Mouse (Mus musculus) urinary bladder, adult 18-20 months (tissue): ENCODE measurements around the gene Abhd2.
A peak's percentile ranks its signal among the peaks of the same experiment; 100 is the strongest.

Source experiments
- DNase-seq, 2 experiments: peaks; one replicate each; pipeline ENCODE4 v3.0.0; 2022; ENCODE audit warnings: low spot score in 2 of 2, mixed read lengths in 2 of 2

Gene Abhd2

DNA sequence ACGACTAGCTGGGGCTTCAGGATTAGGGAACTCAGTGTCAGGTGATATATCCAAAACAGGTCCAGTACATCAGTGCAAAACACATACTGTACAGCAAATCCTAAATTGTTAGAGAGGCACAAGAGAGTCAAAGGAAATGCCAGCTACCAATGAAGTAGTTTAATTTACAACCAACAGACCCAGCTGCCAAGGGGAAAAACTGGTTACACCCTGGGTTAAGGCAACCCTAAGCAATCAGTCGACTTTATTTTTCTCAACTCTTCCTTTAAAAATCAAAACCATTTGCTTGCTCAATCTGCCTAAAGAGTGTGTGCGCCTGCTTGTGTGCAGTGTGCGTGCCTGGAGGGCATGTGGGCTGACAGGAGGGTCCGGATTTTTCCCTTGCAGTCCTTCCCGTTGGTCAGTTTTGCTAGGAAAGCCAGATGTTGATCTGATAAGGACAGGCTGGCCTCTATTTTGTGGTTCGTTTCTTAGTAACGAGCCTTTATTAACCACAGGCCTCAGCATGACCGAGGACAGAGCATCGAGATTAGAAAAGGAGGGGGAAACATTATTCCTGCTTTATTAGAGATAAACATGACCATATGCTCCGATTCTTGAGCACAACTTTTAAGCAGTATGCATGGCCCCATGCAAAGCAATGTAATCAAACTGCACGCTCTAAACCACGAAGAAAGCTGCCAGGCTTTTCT, 45.3 kb downstream of the Abhd2 start:
- DNase-seq = peak in 1 of 2 experiments; percentile 51

GRCm38 (mm10) chr7:79323855-79324254, 50.9 kb downstream of the Abhd2 start:
- DNase-seq = no peak

- no peak for DNase-seq
These were observed 55.8 kb downstream of the Abhd2 start for GRCm38 (mm10) chr7:79328769-79329168.

DNA sequence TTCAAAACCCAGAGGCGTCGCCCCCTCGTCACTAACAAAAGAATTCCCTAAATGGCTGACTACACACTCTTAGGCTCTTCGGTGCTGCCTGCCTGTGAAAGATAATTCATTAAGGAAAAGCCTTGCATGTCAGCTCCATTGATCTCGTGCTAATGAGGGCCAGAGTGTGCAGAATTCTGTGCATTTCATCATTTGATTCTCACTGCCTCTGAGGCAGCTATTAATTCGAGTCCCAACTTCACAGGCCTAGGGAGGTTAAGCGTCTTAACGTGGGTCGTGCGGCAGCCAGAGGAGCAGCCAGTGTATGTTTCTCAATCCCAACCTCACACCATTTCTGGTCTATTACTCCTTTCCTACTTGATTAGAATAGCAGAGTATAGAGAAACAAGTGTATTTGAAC, 58.2 kb downstream of the Abhd2 start:
- DNase-seq = no peak

- DNase-seq = no peak
These were observed 60.4 kb downstream of the Abhd2 start for GRCm38 (mm10) chr7:79333419-79333818.

DNA sequence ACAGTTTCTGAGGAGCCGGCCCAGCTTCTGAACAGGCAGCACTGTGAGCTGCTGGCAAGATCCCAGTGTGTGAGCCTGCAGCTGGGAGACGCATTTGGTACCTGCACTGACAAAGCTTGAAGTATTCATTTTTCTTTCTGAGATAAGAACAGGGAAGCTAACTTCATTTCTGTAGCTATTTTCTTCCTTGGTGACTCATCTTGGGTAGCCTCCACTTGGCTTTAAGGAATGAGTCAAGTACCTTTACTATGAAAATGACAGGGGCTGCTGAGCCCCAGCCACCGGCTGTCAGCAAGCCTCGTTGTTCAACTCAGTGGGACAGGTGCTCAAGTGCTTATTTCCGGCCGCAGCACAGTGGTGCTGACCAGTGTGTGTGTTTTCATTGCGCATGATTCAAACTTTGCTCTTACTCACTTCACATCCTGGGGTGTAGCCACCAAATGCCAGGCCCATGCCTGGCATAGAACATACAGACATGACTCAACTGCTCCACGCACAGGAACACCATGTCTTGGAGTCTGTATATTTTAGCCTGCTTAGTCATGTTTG, 63.4 kb downstream of the Abhd2 start:
- peak; percentile 35 to 42 for DNase-seq

GRCm38 (mm10) chr7:79345902-79346301, 72.9 kb downstream of the Abhd2 start:
- peak in 1 of 2 experiments; percentile 32 for DNase-seq

- DNase-seq = no peak
These were observed 73.6 kb downstream of the Abhd2 start for GRCm38 (mm10) chr7:79346555-79347075.

GRCm38 (mm10) chr7:79347108-79347813, 74.3 kb downstream of the Abhd2 start:
- no peak for DNase-seq

GRCm38 (mm10) chr7:79348816-79349215, 75.8 kb downstream of the Abhd2 start:
- no peak for DNase-seq

DNA sequence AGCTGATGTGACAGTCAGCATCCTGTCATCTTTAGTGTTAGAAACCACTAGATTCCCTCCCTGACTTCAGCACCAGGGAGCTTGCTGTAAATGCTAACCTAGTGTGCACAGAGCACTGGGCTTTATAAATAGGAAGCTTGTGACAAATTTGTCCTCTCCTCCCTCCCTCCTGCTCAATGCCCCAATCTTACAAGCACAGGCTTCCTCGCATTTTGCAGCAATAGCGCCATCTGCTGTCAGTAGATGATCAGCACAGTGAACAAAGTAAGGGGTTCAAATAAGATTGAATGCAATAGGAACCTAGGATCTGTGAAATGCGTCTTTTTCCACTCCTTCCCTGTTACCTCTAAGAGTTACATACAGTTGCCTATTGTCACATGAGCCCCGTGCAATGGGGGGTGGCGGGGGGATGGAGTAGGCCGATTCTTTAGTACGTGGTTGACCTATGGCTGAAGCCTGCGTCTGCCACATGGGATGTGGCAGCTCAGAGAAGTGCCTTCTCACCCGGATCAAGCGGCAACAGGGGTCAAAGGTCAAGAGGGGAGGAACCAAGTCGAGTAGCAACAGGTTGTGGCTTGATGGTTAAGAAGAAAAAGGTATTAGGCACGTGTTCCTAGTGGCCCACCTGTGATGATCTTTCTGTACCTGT, 76.9 kb downstream of the Abhd2 start:
- peak; percentile 28 to 32 for DNase-seq

DNA sequence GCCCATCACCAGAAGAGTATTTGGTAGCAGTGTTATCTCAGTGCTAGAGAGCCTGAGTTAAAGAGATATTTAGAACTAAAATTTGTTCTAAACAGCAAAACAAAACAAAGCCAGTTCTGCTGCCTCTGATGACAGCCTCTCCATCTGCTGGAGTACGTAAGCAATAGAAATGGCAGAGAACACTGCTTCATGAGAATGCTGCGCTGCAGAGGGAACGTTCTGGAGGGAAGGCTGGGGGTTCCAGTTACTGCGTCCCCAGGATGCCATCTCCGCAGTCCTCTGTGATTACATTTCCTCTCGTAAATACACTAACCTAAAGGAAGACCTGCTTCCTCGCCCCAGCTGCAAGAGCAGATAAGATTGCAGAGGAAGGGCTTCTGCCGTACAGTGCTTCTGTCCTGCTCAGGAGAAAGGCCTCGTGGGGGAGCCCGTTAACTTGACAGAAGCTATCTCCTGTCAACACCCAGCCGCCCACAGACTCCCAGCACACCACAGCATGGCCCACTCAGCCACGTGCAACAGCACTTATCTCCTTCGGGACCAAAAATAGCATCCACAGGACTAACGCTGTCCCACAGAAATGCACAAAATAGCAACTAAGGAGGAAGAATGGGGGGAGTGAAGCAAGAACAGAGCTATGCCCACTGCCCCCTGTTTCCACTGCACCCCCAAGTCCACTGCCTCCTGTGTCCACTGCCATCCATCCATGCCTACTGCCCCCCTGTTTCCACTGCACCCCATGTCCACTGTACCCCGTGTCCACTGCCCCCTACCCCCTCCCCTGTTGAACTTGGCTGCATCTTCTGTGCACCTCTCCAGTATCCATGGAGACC, 85.6 kb downstream of the Abhd2 start:
- no peak for DNase-seq

DNA sequence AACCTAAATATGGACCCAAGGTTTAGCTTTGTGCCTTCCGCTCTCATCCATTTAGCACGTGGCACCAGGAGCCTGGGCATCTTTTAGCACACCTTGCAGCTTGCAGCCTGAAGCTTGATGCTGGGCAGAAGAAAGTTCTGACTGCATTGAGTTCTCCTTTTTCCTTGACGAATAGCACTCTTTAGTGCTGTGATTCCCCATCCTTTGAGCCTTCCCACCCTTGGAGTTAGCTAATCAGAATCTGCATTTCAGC, 86.1 kb downstream of the Abhd2 start:
- DNase-seq = no peak

- DNase-seq = no peak
These were observed 87.1 kb downstream of the Abhd2 start for GRCm38 (mm10) chr7:79360056-79360455.

- no peak for DNase-seq
These were observed 89.2 kb downstream of the Abhd2 start for GRCm38 (mm10) chr7:79362208-79362607.

GRCm38 (mm10) chr7:79362830-79363229, 89.8 kb downstream of the Abhd2 start:
- DNase-seq = no peak

- no peak for DNase-seq
These were observed 90.5 kb downstream of the Abhd2 start for GRCm38 (mm10) chr7:79363370-79364043.

DNA sequence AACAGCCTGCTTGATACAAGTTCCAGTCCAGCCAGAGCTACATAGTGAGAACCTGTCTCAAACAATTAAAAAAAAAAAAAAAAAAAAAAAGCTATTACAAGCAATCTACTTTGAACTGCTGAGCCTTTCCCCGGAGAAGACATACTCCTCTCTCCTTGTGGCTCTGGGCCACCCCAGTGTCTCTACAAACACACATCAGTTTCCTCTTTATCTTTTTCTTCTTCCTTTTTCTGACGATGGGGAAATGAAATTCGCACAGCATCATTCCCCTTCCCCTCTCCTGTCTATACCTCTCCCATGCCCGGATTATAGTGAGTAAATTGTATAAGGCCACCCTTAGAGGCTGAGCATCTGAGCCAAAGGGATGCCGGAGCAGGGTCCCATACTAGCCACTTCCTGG, 95.7 kb downstream of the Abhd2 start:
- no peak for DNase-seq

DNA sequence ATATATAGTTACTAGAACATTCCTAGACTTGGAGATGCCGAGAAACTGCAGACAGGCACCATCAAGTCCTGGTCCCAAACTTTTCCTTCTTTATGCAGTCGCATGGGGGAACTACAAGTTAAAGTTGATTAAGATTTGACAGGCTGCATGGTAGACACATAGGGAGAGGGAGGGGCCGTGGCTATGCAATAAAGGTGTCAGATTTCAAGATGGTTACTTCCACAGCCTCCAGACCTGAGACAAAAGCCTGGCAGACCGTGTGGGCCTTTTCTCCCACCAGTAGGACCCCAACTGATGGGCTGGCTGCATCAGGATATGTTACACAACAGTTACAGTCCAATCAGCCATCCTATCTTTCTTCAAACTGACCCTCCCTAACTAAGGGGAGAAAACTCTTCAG, 96.4 kb downstream of the Abhd2 start:
- DNase-seq = no peak

DNA sequence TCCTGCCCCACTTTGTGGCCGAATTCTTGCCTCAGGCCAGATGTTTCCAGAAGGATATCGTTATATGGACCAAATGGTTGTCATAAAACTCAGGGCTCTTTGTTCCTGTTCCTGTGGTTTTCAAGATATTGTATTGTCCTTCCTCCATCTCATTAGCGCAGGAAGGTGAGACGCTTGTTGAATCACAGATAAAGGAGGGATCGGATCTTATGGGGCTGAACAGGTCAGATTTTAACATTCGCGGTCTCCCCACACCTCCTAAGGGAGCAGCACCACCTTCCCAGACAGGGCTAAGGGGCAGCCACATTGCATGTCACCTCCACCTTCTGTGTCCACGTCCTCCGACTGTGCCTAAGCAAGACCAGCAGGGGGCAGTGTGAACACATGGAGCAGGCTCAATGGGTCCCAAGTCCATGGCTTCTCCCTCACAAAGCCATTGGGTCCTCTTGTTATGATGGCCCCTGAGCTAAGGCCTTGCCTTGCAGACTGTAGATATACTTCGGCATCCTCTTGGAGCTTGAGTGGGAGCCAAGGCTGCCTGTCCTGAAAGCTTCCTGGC, 98.4 kb downstream of the Abhd2 start:
- DNase-seq = peak; percentile 45 to 58

DNA sequence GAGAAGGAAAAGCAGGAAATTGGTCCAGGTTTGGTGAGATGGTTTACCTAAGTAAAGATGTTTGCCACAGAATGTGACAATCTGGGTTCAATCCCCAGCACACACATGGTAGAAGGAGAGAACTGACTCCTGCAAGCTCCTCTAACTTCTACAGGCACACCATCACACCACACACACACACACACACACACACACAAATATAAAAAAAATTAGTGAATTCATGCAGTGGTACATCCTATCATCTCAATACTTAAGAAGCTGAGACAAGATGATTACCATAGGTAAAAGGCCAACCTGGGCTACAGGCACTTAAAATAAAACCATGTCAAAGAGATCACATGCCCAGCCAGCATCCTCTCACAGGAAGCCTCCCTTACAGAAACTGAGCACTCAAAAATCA, 101.0 kb downstream of the Abhd2 start:
- no peak for DNase-seq
